Mouse (Mus musculus) bone marrow, adult 2 months (tissue): ENCODE measurements around the gene Evi5.

ENCODE experiments used
- CTCF ChIP-seq: fragments of 200-500 bp; IDR thresholded peaks from 2 replicates; pipeline ENCODE4 v1.5.1; 2011; ENCODE audit warnings: low read length, control low read depth; ENCODE audit not compliant: control insufficient read depth, insufficient read depth
- POLR2A ChIP-seq: fragments of 200-500 bp; IDR thresholded peaks from 2 replicates; pipeline ENCODE4 v1.6.1; 2011; ENCODE audit warnings: low read depth, mild to moderate bottlenecking, control low read depth, low read length, borderline replicate concordance; ENCODE audit not compliant: control insufficient read depth

- TF ChIP-seq CTCF, result no peak
- no peak for TF ChIP-seq POLR2A
These were observed 52.4 kb downstream of the Evi5 start for GRCm38 (mm10) chr5:107822521-107822920.
